Mouse (Mus musculus): ENCODE results near the gene Fbxo46. TPM values are rescaled to one million over a fixed set of nuclear protein-coding genes. Genes with fewer than 3 reads are reported as not detected.

Fbxo46 gene
- polyA plus RNA-seq, 1 experiment from 2014 or later: 6.4 TPM

GRCm38 (mm10) chr7:19170142-19170541, 50.5 kb downstream of the Fbxo46 start:
- H3K9me3 ChIP-seq (replicated peaks; ENCODE audit: control insufficient read depth, low read length): no peaks in the 10 kb centered on the region

GRCm38 (mm10) chr7:19171831-19172230, 52.2 kb downstream of the Fbxo46 start:
- H3K4me1 ChIP-seq (ENCODE audit: control insufficient read depth, insufficient read depth, low read length): peaks cover 39% of the 10 kb centered on the region
- H3K9ac ChIP-seq (ENCODE audit: low read depth, low read length): peak overlapping the region; percentile 13
- no peak overlapping the region for H3K4me3 ChIP-seq (ENCODE audit: low read depth, low read length)
- H3K36me3 ChIP-seq (ENCODE audit: control insufficient read depth, insufficient read depth, low read length): no peaks in the 10 kb centered on the region
- WGBS (ENCODE audit: insufficient replicate concordance): 20% methylated on average over 8 of the region's 8 CpGs
- H3K27ac ChIP-seq (ENCODE audit: low read depth, low read length): peak overlapping the region; percentile 78
- no peak for ATAC-seq (replicated peaks; ENCODE audit: insufficient number of reproducible peaks, low FRiP score, low TSS enrichment)
- H3K9me3 ChIP-seq (replicated peaks; ENCODE audit: control insufficient read depth, low read length): no peaks in the 10 kb centered on the region
- H3K27me3 ChIP-seq (ENCODE audit: control insufficient read depth, insufficient read depth, low read length): peaks cover 20% of the 10 kb centered on the region
- peak overlapping the region; percentile 25; the same call in 1 of the 2 replicates for H3K4me2 ChIP-seq

More at GRCm38 (mm10) chr7:19170142-19170541, 50.5 kb downstream of the Fbxo46 start:
- peak; percentile 66 for ATAC-seq (replicated peaks; ENCODE audit: insufficient number of reproducible peaks, low FRiP score, low TSS enrichment)
- WGBS (ENCODE audit: insufficient replicate concordance): 16% methylated on average over 8 of the region's 8 CpGs
- Histone ChIP-seq H3K4me3 (ENCODE audit: low read depth, low read length) (no peak overlapping the region), H3K27me3 (ENCODE audit: control insufficient read depth, insufficient read depth, low read length) (peaks cover 4% of the 10 kb centered on the region), H3K36me3 (ENCODE audit: control insufficient read depth, insufficient read depth, low read length) (no peaks in the 10 kb centered on the region), H3K4me1 (ENCODE audit: control insufficient read depth, insufficient read depth, low read length) (peaks cover 48% of the 10 kb centered on the region), H3K4me2 (peak overlapping the region; percentile 20), H3K27ac (ENCODE audit: low read depth, low read length) (peak overlapping the region; percentile 95), H3K9ac (ENCODE audit: low read depth, low read length) (peak overlapping the region; percentile 56)

GRCm38 (mm10) chr7:19172874-19173273, 53.2 kb downstream of the Fbxo46 start:
- ATAC-seq (replicated peaks; ENCODE audit: insufficient number of reproducible peaks, low FRiP score, low TSS enrichment): 0 out of 2 replicates have a peak, but pooled peaks have one; percentile 22
- WGBS (ENCODE audit: insufficient replicate concordance): 5% methylated on average over 17 of the region's 17 CpGs
- H3K9me3 ChIP-seq (replicated peaks; ENCODE audit: control insufficient read depth, low read length): no peaks in the 10 kb centered on the region
- peak overlapping the region; percentile 13; the same call in 1 of the 2 replicates for H3K9ac ChIP-seq (ENCODE audit: low read depth, low read length)
- H3K4me1 ChIP-seq (ENCODE audit: control insufficient read depth, insufficient read depth, low read length): peaks cover 39% of the 10 kb centered on the region
- peak overlapping the region; percentile 60 for H3K4me2 ChIP-seq
- no peaks in the 10 kb centered on the region for H3K36me3 ChIP-seq (ENCODE audit: control insufficient read depth, insufficient read depth, low read length)
- H3K27me3 ChIP-seq (ENCODE audit: control insufficient read depth, insufficient read depth, low read length): peaks cover 30% of the 10 kb centered on the region
- peak overlapping the region; percentile 78 for H3K27ac ChIP-seq (ENCODE audit: low read depth, low read length)
- H3K4me3 ChIP-seq (ENCODE audit: low read depth, low read length): peak overlapping the region; percentile 17

- Histone ChIP-seq H3K27ac (ENCODE audit: low read depth, low read length) (no peak within 1 kb of the TSS), H3K4me1 (ENCODE audit: control insufficient read depth, insufficient read depth, low read length) (peaks cover 27% of the 10 kb centered on the region), H3K36me3 (ENCODE audit: control insufficient read depth, insufficient read depth, low read length) (no peaks in the 10 kb centered on the region), H3K27me3 (ENCODE audit: control insufficient read depth, insufficient read depth, low read length) (peaks cover 45% of the 10 kb centered on the region), H3K9me3 (replicated peaks; ENCODE audit: control insufficient read depth, low read length) (no peaks in the 10 kb centered on the region), H3K4me2 (peak within 1 kb of the TSS; percentile 46), H3K4me3 (ENCODE audit: low read depth, low read length) (peak within 1 kb of the TSS; percentile 3; the same call in 1 of the 2 replicates), H3K9ac (ENCODE audit: low read depth, low read length) (no peak within 1 kb of the TSS)
- 2% methylated on average over 30 of the region's 30 CpGs for WGBS (ENCODE audit: insufficient replicate concordance)
- ATAC-seq (replicated peaks; ENCODE audit: insufficient number of reproducible peaks, low FRiP score, low TSS enrichment): no peak
These were observed 56.3 kb downstream of the Fbxo46 start, which contains the start of gene Eml2 for GRCm38 (mm10) chr7:19175708-19176515. Gene Eml2 (plus strand): TSS chr7:19176421.

GRCm38 (mm10) chr7:19176516-19176947, 56.9 kb downstream of the Fbxo46 start:
- H3K9ac ChIP-seq (ENCODE audit: low read depth, low read length): no peak overlapping the region
- no peaks in the 10 kb centered on the region for H3K36me3 ChIP-seq (ENCODE audit: control insufficient read depth, insufficient read depth, low read length)
- H3K27ac ChIP-seq (ENCODE audit: low read depth, low read length): no peak overlapping the region
- H3K4me2 ChIP-seq: peak overlapping the region; percentile 46
- 6% methylated on average over 18 of the region's 21 CpGs for WGBS (ENCODE audit: insufficient replicate concordance)
- H3K9me3 ChIP-seq (replicated peaks; ENCODE audit: control insufficient read depth, low read length): no peaks in the 10 kb centered on the region
- no peak for ATAC-seq (replicated peaks; ENCODE audit: insufficient number of reproducible peaks, low FRiP score, low TSS enrichment)
- peaks cover 45% of the 10 kb centered on the region for H3K27me3 ChIP-seq (ENCODE audit: control insufficient read depth, insufficient read depth, low read length)
- peaks cover 27% of the 10 kb centered on the region for H3K4me1 ChIP-seq (ENCODE audit: control insufficient read depth, insufficient read depth, low read length)
- peak overlapping the region; percentile 3; the same call in 1 of the 2 replicates for H3K4me3 ChIP-seq (ENCODE audit: low read depth, low read length)

- Histone ChIP-seq H3K9me3 (replicated peaks; ENCODE audit: control insufficient read depth, low read length) (no peaks in the 10 kb centered on the region), H3K27ac (ENCODE audit: low read depth, low read length) (no peak overlapping the region), H3K4me3 (ENCODE audit: low read depth, low read length) (no peak overlapping the region), H3K9ac (ENCODE audit: low read depth, low read length) (no peak overlapping the region), H3K4me2 (no peak overlapping the region), H3K27me3 (ENCODE audit: control insufficient read depth, insufficient read depth, low read length) (peaks cover 45% of the 10 kb centered on the region), H3K4me1 (ENCODE audit: control insufficient read depth, insufficient read depth, low read length) (peaks cover 25% of the 10 kb centered on the region), H3K36me3 (ENCODE audit: control insufficient read depth, insufficient read depth, low read length) (no peaks in the 10 kb centered on the region)
- ATAC-seq (replicated peaks; ENCODE audit: insufficient number of reproducible peaks, low FRiP score, low TSS enrichment): no peak
- 68% methylated on average over 7 of the region's 7 CpGs for WGBS (ENCODE audit: insufficient replicate concordance)
These were observed 57.6 kb downstream of the Fbxo46 start for GRCm38 (mm10) chr7:19177216-19177615.

GRCm38 (mm10) chr7:19178035-19178434, 58.4 kb downstream of the Fbxo46 start:
- Histone ChIP-seq H3K4me3 (ENCODE audit: low read depth, low read length) (no peak overlapping the region), H3K36me3 (ENCODE audit: control insufficient read depth, insufficient read depth, low read length) (no peaks in the 10 kb centered on the region), H3K27me3 (ENCODE audit: control insufficient read depth, insufficient read depth, low read length) (peaks cover 45% of the 10 kb centered on the region), H3K9ac (ENCODE audit: low read depth, low read length) (no peak overlapping the region), H3K9me3 (replicated peaks; ENCODE audit: control insufficient read depth, low read length) (no peaks in the 10 kb centered on the region), H3K4me1 (ENCODE audit: control insufficient read depth, insufficient read depth, low read length) (peaks cover 20% of the 10 kb centered on the region), H3K27ac (ENCODE audit: low read depth, low read length) (no peak overlapping the region), H3K4me2 (peak overlapping the region; percentile 36)
- WGBS (ENCODE audit: insufficient replicate concordance): 10% methylated on average over 17 of the region's 18 CpGs
- no peak for ATAC-seq (replicated peaks; ENCODE audit: insufficient number of reproducible peaks, low FRiP score, low TSS enrichment)

GRCm38 (mm10) chr7:19178443-19179092, 58.9 kb downstream of the Fbxo46 start:
- WGBS (ENCODE audit: insufficient replicate concordance): 5% methylated on average over 27 of the region's 27 CpGs
- peaks cover 17% of the 10 kb centered on the region for H3K4me1 ChIP-seq (ENCODE audit: control insufficient read depth, insufficient read depth, low read length)
- H3K36me3 ChIP-seq (ENCODE audit: control insufficient read depth, insufficient read depth, low read length): no peaks in the 10 kb centered on the region; the same call in 1 of the 2 replicates
- no peak overlapping the region for H3K9ac ChIP-seq (ENCODE audit: low read depth, low read length)
- H3K4me3 ChIP-seq (ENCODE audit: low read depth, low read length): peak overlapping the region; percentile 25; the same call in 1 of the 2 replicates
- H3K27ac ChIP-seq (ENCODE audit: low read depth, low read length): no peak overlapping the region
- no peak for ATAC-seq (replicated peaks; ENCODE audit: insufficient number of reproducible peaks, low FRiP score, low TSS enrichment)
- peak overlapping the region; percentile 56 for H3K4me2 ChIP-seq
- H3K9me3 ChIP-seq (replicated peaks; ENCODE audit: control insufficient read depth, low read length): no peaks in the 10 kb centered on the region
- peaks cover 45% of the 10 kb centered on the region for H3K27me3 ChIP-seq (ENCODE audit: control insufficient read depth, insufficient read depth, low read length)
